Mouse (Mus musculus) urinary bladder, postnatal 10 days (tissue): ENCODE measurements around the gene Cpne7.

Experiments
- DNase-seq: peaks from one replicate; pipeline ENCODE4 v3.0.0; 2022; ENCODE audit warnings: low spot score

The Cpne7 gene

GRCm38 (mm10) chr8:123113908-123114469 is 3.2 kb upstream of the Cpne7 start:
- no peak for DNase-seq

GRCm38 (mm10) chr8:123114644-123115043 is 2.5 kb upstream of the Cpne7 start:
- DNase-seq = no peak

DNA sequence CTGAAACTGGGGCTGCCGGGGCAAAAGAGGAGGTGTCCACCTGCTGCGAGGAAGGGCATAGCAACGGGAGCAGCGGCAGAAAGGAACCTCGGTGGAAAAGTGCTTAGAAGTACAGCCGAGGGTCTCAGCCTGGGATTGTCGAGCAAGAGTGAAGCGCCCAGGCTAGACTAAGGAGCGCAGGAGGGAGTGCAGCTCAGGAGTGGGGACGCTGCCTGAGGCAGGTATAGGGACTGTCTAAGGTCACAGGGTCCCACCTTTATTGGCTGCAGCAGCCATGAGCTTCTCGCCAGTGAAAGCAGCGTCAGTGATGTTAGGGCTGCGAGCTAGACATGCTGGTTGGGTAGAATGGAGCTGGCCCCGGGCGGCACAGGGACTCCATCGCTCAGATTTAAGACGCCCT is 570 bp downstream of the Cpne7 start:
- DNase-seq = no peak

DNA sequence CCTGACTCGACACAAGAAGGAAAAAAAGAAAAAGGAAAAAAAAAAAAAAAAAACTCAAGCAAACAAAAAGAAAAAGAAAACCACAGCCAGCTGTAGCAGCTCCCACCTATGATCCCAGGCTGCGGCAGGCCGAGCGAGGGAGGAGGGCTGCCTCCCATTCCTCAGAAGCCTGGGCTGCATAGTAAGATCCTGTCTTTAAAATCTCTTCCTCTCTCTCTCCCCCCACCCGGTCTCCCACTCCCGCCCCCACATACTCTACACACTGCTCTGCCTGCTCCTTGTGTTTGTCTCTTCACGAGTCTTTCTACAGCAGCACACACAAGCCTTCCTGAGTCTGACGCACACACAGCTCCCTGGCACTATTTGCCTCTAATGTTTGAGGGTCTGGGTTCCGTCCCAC is 4.9 kb downstream of the Cpne7 start:
- DNase-seq = no peak

DNA sequence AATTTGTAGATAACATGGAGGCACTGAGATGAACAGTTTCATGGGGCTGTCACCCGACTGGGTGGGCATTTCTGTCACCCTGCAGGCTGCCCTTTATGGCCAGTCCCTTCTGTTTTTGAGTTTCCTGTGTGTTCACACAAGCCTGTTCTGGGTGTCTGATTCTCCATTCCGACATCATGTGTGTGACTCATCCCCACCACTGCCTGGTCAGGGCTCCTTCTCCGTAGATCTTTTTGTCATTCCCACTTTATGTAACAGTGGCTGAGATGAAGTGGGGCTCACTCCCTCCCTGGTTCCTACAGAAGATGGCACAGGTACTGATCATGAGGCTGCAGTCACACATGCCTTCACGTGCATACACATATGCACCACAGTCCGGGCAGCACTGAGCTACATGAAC is 5.5 kb downstream of the Cpne7 start:
- no peak for DNase-seq

GRCm38 (mm10) chr8:123126193-123126816 is 9.1 kb downstream of the Cpne7 start:
- no peak for DNase-seq

DNA sequence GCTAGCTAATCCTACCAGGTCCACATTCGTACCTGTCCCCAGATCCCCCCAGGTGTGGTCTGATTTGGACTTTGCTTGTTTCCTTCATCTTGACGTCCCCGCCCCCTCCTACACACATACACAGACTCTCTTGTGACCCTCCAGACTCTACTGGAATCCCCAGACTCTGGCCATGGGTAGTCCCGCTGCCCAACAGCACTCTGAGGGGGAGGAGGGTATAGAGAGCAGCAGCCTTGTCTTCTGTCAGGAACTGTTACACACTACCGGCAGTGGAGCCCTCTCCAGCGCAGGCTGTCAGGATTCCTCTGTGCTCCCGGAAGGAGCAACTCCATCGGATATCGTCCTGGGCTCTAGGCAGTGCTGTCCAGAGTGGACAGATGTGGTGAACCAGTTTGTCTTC is 13.9 kb downstream of the Cpne7 start:
- DNase-seq = no peak

DNA sequence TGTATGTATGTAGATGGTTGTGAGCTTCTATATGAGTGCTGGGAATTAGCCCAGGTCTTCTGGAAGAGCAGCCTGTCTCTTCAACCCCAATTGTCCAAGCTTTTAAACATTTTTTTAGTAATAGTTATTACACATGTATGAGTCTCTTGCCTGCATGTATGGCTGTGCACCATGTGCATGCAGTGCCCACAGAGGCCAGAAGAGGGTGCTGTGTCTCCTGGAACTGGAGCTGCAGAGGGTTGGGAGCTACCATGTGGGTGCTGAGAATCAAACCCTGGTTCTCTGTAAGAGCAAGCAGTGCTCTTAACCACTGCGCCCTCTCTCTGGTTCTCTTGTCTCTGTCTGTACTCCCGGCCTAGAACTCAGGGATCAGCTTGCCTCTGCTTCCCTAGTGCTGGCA is 15.8 kb downstream of the Cpne7 start:
- no peak for DNase-seq

GRCm38 (mm10) chr8:123134149-123134713 is 17.1 kb downstream of the Cpne7 start:
- no peak for DNase-seq

- no peak for DNase-seq
Observed at GRCm38 (mm10) chr8:123135406-123135805, 18.2 kb downstream of the Cpne7 start.

- DNase-seq = no peak
Observed at GRCm38 (mm10) chr8:123135806-123136205, 18.6 kb downstream of the Cpne7 start.

GRCm38 (mm10) chr8:123136287-123136686 is 19.1 kb downstream of the Cpne7 start:
- DNase-seq = no peak

- DNase-seq = no peak
Observed at GRCm38 (mm10) chr8:123137645-123138077, 20.5 kb downstream of the Cpne7 start.

GRCm38 (mm10) chr8:123138741-123139140 is 21.6 kb downstream of the Cpne7 start:
- DNase-seq = no peak

- no peak for DNase-seq
Observed at GRCm38 (mm10) chr8:123141741-123142462, 24.7 kb downstream of the Cpne7 start.

DNA sequence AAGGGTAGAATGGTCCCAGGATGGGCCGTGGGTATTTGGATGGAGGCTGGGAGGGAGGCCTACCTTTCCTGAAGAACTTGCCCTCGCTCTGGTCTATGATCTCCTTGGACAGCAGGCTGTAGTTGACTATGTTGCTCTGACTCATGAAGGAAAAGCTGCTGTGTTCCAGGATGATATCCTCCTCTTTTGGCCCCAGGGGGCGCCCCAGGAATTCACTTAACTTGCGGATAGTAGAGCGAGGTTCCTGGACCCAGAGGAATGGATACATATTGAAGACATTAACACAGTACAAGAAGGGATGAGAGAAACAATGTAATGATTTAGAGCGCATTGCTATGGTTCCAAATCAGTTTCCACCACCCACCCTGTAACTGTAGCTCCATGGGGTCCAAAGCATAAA is 28.1 kb downstream of the Cpne7 start:
- DNase-seq = no peak

DNA sequence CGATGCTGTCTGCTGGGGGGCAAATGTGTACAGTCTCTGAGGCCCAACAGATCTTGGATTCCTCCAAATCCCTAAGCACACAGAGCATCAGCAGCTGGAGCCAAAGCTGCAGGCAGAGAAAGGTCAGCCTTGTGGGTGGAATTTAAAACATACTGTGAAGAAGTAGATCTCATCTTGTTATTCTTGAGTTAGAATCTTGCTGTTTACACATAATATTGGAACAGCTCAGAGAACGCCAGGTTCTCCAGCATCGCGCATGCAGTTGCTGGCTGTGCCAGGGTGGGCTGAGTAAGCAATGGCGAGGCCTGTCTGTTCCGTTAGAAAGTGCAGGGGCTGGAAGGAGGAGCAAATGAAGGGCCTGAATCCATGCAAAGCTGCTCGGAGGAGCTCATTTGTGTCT is 29.2 kb downstream of the Cpne7 start:
- no peak for DNase-seq

GRCm38 (mm10) chr8:123150737-123151171 is 33.6 kb downstream of the Cpne7 start:
- DNase-seq = no peak

DNA sequence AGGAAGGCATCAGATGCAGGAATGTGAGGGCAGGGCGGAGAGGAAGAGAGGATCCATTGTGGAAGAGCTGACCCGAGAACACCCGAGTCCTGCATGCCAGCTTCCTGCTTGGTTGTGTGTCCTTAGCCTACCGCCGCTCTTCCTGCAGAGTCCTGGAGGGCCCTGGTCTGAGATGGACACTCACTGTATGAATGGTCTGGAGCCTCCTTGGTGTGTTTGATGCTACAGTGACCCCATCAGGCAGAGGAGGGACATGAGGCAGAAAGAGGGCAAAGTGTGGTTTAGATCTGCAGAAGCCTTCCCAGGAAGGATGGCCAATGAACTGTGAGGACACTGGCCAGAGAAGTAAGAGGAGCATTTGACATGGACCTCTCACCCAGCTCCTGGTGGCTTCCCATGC is 38.0 kb downstream of the Cpne7 start:
- no peak for DNase-seq

DNA sequence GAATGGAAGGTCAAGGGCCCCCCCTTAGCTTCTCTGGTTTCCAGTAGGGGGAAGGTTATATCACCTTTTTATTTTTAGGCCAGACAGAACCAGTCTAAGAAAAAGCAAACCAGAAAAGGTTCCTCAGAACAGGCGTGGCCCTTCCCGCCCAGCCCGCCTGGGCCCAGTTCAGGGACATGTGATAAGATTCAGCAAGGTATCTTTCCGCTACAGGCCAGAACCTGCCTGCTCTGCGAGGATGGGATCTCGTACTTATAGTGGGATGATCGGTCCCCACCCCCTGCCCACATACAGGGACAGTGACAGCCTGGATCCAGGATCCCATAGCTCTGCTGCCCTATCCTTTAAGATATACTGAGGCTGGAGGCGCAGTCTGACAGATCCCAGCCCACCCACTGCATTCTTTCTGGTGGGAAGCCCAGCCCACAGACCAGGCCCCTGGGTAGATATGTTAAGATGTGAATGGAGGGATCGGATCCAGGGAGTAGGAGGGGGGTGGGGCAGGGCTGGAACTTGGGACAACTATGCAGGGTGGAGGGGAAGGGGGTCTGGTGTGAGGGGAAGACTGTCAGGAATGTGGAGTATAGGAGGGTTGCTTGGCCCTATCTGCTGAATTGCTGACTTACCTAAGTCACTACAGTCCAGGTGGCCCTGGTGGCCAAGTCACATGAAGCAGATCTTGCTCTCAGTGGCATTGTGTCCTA is 39.0 kb downstream of the Cpne7 start:
- DNase-seq = no peak

DNA sequence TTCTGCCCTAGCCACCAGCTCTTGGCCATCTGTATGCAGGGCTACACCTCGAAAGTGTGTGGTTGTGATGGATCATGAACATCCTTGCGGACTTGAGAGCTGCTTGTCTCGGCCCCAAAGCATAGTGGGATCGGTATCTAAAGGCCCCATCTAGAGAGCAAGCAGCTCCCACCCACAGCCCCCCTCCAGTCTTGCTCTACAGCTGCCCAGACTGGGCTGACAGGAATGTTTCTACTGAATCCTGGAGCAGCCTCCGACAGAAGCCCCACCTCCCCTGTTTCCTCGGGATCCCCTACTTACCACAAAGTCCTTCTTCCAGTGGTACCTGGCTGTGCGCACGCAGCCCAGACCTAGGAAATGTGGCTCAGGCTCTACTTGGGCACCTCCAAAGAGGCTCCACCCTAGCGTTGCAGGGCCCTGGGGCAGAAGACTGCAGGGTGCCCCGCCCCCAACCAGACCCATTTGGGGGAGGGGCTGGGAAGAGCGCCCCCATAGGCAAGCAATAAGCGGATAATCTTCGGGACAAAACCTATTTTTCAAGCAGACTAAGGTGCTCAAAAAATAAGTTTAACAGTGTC is 40.8 kb downstream of the Cpne7 start, which contains the start of gene Sult5a1:
Sult5a1 (minus strand) TSS at position 428 of the 578 bp plus-strand sequence.
- no peak for DNase-seq

DNA sequence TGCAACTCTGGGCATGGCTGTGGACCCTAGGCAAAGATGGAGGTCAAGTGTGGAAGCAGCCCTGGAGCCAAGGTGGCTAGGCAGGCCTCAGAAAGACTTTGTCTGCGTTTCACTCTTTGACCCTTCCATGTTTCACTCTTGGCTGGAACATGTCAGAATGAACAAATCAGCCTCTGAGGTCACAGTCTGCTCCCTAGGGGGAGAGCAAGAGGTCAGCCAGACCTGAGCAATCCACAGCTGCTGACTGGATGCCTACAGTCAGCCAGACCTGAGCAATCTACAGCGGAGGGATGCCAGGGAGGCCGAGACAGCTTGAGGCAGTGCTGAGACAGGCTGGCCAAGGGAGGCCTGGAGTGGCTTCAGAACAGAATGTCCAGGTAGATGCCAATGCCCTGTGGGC is 64.2 kb downstream of the Cpne7 start:
- no peak for DNase-seq
